Mouse (Mus musculus): ENCODE measurements at regions not wholly inside any gene's neighbourhood (a gene's known extent, or its start where the extent isn't known, plus 50 kb on each side); places are given as distances from the start of the nearest gene placed in this dataset.
"Not testable (repeated sequence)": the region's sequence is repeated elsewhere in the genome, so short reads cannot be mapped to it uniquely, and the experiment has no call there.

DNA sequence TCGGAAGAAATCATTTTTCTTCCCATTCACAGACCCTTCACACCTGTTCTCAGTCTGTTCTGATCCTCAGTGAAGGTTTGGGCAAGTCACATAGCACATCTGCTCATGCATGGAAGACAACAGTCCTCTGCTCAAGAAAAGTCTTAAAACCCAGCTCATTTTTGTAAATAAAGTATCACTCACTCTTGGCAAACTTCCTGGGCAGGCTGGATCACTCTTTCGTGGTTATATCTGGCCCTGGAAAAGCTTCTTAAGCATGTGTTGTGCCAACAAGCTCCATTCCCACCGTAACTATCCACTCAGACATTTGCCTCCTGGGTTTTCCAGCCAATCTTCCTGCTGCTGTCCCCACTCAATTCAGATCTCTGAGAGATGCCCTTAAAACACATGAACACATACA lies 103.2 kb upstream of the Cep85l start:
- DNase-seq (ENCODE audit: extremely low spot score in 1 of 2, low spot score in 1 of 2) = no peak

DNA sequence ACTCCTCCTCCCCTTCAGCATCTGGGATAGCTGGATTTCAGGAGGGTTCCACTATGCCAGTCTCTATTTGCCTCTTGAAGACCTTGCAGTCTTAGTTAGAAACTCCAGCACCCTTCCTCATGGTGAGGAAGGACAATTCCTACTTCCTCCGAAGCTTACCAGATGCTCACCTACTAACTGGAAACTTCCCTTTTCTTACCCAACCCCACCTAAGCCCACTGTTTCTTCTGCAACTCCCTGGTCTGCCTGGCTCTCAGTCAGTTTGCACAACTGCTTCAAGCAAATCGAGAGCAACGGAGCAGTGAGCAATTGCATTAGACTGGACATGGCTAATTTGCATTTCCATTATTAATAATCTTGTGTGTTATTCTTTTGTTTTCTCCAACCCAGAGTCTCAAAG lies 90.5 kb upstream of the Cep85l start:
- DNase-seq (ENCODE audit: extremely low spot score in 1 of 2, low spot score in 1 of 2) = no peak

DNA sequence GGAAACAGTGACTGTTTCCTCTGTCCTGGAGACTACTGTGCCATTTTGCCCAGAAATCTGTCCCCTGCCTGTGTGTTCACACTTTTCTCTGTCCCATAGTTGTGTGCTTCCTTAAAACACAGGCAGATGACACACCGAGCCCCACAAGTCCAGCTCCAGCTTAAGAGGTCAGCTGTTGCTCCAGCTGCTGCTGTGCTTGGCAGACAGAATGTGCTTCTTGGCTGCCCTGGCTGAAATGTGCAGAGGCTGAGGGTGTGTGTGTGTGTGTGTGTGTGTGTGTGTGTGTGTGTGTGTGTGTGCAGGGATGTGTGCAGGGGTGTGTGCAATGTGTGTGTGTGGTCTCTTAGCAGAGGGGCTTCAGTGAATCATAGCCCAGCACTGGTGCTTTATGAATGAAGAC lies 89.9 kb upstream of the Cep85l start:
- no peak for DNase-seq (ENCODE audit: extremely low spot score in 1 of 2, low spot score in 1 of 2)

DNA sequence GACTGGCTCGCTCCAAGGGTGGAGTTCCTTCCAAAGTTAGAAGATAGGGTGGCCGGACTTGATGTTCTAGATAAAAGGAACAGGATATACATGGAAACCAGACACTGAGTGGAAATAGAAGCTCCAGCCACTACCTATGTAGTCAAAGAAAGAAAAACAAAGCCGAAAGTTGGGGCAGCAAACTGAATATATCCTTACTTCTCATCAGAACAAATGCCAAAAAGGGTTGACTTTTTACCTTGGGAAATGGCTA lies 88.5 kb upstream of the Cep85l start:
- no peak for DNase-seq (ENCODE audit: extremely low spot score in 1 of 2, low spot score in 1 of 2)

DNA sequence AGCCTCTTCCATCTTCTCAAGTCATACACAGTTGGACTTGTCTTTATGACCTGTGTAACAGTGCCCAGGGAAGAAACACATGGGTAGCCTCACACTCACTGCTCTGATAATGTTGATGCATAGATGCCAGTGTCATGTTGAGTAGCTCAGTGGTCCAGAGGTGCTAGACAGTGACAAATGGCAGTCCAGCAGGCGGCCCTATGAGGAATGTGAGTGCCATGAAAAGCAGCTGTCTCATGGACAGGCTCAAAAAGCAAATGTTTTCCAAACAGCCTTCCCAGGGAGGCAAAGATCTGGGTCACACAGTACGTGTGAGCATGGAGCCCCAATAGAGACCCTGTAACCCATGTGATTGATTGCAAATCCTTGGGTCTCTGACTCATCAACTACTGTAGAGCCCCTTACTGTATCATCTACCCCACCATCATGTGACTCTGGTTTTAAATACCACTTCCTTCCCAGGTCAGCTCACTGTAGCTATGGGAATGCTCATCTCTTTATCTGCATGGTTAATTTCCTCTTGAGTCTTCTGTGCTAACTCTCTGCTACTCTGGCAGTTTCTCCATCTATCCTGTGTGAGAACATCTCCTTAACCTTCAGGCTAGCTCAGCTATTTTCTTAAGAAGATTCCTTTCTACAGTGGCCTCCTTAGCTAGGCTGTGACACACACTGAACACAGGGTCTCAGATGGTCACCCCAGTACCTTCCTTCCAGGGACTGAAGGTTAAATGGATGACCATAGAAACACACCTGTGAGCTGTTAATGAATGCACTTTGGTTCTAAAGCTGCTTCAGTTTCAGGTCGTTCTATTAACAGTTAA lies 87.9 kb upstream of the Cep85l start:
- DNase-seq (ENCODE audit: extremely low spot score in 1 of 2, low spot score in 1 of 2) = no peak

DNA sequence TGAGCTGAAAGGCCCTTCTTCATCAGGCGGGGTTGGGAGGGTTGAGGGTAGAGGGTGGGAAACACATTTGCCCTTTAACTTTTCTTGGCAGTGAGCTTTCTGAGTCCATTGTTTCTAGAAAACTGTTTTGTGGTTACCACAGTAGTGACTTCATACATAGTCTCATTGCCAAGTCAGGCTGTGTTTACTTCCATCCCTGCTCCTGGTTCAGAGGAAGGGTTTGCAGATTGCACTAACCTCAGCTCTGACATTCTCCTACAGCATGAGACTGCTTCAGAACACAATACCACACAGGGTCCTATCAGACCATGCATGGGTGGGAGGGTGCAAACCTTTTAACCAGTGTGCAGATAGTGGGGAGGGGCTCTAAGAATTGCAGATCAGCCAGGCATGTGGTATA lies 87.1 kb upstream of the Cep85l start:
- no peak for DNase-seq (ENCODE audit: extremely low spot score in 1 of 2, low spot score in 1 of 2)

DNA sequence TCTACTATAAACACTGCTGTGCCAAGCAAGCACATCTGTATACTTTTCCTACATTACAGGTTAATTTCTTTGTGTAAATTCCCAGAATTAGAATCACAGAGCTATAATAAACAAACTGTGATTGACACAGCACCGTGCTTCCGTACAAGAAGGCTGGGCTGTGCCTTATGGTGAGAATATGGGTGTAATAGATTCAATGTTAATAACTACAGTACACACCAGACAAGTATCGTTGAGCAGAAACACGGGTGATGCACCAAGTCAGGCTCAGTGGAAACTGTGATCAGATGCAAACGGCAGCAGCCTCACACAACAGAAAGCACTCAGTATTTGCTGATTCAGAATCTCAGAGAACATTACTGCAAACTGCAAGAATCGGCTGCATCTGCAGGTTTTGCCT lies 86.5 kb upstream of the Cep85l start:
- DNase-seq (ENCODE audit: extremely low spot score in 1 of 2, low spot score in 1 of 2) = no peak

DNA sequence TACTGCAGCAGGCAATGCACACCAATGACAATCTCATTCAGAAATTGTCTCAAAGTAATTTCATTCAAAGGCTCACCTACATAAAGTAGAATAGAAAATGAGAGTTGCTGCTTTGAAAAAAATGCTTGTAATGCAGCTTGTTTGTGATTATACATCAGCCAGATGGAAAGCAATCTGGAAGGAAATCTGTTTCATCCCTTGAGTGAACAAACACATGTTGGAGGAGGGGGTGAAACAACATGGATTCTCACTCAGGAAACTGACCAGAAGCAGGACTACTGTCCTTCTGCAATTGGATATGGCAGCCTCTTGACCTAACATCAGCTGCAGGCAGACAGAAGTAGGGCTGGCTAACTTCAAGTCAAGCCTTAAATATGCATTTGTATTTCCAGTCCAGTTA lies 84.8 kb upstream of the Cep85l start:
- peak in 1 of 2 experiments; percentile 7 for DNase-seq (ENCODE audit: extremely low spot score in 1 of 2, low spot score in 1 of 2)

DNA sequence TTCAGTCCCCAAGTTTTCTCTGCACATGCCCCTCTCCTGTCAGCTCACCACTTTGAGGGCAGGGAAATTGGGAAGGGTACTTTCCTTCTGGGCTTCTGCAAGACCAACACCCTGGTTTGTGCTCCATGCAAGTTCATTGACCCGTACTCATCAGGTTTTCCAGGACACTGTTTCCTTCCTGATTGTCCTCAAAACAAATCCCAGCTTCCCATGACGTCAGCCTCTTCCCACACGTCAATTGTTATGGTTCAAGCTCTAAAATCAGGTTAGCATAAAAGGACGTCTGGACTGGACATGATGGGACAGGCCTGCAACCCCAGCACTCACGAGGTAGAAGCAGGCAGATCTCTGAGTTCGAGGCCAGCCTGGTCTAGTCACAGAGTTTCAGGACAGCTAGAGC lies 84.3 kb upstream of the Cep85l start:
- DNase-seq (ENCODE audit: extremely low spot score in 1 of 2, low spot score in 1 of 2) = no peak

DNA sequence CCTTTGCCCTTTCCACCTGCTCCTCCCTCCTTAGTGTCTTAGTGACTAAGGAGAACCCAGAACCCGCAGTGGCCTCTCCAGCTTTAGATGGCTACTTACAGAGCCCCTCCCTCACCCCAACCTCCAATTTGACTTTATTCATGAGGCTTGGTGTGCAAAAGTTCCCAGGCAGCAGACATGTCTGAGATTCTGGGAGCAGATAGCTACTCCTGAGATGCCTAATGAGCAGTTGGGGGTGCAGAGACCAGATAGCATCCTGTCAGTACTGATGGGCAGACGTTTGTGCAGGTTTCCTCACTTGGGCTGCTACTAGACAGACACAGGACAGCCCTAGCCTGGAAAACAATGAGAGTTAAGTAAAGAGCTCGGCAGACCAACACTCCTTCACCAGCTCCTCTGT lies 83.7 kb upstream of the Cep85l start:
- no peak for DNase-seq (ENCODE audit: extremely low spot score in 1 of 2, low spot score in 1 of 2)

DNA sequence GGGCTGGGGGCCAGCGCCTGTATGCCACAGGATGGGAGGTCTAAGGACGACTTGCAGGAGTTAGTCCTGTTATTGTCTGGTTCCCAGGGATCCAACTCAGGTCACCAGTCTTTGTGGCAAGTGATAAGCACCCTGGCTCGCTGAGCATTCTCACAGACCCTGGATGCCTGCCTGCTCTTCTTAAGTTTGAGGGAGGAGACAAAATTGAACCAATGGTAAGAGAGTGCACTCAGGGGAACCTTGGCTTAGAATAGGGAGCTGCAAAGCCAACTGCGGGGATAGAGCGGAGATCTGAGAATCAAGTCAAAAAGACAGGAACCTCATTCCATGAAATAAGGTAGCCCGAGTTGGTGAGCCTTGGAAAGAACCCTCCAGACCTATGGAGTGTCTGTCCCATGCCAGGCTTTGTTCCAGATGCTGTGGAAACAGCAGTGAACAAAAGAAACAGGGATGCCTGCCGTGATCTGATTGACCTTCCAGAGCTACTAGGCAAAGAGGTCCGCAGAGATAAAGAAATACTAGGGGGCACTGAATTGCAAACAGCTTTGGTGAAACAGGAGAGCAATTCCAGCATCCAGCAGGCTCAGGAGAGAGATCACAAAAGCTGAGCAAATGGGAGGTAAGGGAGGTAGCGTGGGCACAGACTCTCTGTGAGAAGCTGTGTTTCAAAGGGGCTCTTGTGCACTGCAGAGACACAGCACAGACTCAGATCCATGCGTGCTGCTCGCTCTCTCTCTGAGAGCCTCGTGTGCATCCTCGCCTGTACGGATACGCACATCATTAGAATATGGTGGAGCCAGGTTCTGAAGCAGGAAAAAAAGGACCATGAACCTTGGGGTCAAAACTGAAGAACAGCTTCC lies 82.9 kb upstream of the Cep85l start:
- peak in 1 of 2 experiments; percentile 30 for DNase-seq (ENCODE audit: extremely low spot score in 1 of 2, low spot score in 1 of 2)

DNA sequence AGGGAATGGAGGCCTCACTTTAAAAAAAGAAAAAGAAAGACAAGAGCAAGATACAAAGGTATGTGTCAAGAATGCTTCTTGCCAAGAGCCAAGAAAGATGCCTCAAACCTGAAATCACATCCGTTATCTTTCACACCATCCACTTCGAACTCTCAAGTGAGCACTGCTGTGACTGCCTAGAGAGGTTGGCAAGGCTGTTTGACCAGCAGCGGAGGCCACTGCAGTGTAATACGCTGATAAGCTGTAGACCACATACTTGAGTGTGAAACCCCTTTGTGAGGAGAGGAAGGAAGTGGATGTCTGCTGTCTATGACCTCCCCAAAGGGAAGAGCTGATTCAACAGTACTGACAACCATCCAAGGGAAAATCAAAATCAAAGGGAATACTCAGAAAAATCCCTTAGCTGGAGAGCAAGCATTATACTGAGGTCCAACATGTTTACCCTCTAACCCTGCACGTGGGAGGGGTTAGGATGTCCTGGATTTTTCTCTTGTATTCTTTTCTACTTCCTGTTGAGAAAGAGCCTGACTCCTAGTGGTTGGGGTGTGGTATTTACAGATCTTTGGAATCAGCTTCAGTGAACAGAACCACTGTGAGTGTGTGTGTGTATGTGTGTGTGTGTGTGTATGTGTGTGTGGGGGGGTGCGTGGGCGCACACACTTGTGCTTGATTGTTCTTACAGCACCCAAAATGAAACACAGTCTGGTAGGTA lies 81.5 kb upstream of the Cep85l start:
- DNase-seq (ENCODE audit: extremely low spot score in 1 of 2, low spot score in 1 of 2) = no peak

DNA sequence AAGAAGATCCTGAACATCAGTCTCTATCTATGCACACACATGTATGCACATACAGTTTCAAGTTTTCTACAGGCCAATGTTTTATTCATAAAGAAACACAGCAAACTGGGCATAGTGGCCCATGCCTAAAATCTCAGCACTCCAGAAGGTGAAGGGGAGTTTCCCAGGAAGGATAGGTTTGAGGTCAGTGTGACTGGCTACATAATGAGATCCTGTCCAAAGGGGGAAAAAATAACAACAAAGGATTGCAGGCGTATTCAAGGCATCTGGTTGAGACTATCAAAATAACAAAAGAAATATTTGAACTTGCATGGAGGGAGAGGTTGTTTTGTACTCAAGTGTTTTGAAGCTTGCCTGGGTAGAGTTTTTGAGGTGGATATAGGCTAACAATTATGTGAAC lies 80.0 kb upstream of the Cep85l start:
- DNase-seq (ENCODE audit: extremely low spot score in 1 of 2, low spot score in 1 of 2) = not testable (repeated sequence)

DNA sequence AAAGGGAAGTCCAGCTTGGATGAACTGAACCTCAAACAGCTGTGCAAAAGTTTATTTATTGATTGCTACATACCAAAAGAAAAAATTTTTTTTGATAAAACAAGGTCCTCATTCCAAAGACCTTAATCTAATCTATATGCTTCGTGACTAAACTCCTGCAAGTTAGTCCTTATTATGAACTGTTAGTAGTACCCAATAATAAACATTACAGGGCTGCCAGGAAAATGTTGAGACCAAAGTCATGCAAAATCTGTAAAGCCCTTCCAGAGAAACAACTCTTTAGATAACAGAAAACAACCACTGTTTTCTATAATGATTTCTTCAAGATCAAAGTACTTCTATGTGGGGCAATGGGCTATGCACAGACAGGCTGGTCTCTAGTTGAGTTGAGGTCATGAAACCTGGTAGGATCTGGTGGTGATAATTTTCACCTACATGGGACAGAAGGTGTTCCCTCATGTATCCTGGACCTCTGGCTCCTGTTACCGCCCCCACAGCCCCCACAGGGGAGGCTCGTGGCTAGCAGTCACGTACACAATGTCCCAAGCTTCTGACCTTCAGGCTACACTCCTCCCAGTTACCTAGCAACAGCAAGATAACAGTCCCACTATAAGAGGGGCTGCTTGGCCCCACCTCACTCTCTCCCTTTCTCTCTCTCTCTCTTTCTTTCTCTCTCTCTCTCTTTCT lies 76.4 kb upstream of the Cep85l start:
- DNase-seq (ENCODE audit: extremely low spot score in 1 of 2, low spot score in 1 of 2) = no peak

DNA sequence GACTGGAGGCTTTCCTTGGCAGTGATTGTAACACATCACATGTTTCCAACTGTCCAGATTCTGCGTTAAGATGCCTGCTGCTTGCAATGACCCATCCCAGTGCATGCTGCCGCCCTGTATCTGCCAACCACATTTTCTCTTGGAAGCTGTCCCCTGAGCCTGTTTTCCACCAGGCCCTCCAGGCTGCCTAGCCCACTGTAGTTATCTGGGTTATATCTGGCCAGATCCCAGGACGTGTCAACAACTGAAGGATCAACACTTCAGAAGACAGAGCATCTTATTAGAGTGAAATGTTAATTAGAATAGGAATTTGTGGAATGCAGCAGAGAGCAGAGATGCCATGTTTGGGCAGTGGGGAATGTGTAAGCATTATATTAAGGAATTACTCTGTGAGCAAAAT lies 65.0 kb upstream of the Cep85l start:
- DNase-seq (ENCODE audit: extremely low spot score in 1 of 2, low spot score in 1 of 2) = no peak

DNA sequence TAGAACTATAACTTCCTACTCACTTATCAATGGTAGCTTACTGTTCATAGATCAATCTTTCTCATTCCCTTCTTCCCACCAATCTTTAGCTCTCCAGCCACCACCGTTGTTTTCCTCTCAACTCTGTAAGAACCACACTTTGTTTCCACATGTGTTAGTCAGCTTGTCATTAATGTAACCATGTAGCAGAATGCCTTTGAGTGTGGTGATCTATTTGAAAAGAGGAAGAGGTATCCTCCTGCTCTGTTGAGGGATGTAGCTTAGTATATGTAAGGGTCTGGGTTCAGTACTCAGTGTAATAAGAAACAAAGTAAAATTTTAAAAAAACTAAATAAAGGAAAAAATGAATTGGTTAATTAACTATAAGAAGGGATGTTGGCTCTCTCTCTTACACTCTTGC lies 63.7 kb upstream of the Cep85l start:
- no peak for DNase-seq (ENCODE audit: extremely low spot score in 1 of 2, low spot score in 1 of 2)

DNA sequence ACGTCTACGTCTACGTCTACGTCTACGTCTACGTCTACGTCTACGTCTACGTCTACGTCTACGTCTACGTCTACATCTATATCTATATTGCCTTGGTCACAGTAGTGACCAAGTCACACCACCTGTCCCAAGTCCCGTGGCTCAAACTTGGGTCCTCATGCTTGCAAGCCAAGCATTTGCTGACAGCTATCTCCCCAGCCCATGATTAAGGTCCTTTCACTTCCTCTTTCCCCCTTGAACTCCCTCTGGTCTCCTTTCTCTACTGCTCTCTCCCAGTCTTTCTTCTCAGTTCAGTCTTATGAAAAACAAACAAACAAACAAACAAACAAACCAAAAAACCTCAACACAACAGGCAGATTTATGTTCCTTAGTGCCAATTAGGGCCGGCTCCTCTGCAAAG lies 63.2 kb upstream of the Cep85l start:
- DNase-seq (ENCODE audit: extremely low spot score in 1 of 2, low spot score in 1 of 2) = no peak

DNA sequence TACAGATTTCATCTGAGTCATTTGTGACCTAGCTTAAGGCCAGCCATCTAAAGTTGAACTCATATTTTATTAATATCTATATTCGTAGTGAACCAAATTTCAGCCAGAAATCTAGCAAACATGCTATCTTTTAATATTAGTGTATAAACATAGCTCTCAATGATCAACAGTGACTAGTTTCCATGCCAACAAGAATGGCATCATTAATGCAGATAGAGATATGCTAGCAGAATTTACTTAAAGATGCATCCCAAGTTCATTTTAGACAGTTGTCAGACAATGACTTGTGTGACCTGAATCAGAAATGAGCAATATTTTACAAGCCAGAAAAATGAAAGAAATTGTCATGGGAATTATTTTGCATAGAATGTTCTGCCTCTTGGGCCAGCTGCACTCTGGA lies 60.5 kb upstream of the Cep85l start:
- no peak for DNase-seq (ENCODE audit: extremely low spot score in 1 of 2, low spot score in 1 of 2)

DNA sequence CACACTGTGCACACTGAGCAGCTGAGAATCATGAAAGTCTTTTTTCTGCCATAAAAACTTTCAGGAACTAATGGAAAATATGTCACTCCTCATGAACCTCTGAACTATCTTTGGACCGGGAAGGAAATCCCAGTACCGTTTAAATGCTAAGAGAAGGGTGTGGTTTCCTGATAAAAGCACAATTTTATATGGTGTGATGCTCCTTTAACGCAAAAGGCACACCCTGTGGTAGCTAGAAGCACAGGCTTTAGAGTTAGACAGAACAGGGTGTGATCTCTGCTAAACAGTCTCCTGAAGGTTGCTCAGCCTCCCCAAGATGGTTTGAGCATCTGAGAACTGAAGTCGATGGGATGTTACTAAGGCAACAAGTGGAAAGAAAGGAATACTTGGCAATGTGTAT lies 58.6 kb upstream of the Cep85l start:
- DNase-seq (ENCODE audit: extremely low spot score in 1 of 2, low spot score in 1 of 2) = no peak

DNA sequence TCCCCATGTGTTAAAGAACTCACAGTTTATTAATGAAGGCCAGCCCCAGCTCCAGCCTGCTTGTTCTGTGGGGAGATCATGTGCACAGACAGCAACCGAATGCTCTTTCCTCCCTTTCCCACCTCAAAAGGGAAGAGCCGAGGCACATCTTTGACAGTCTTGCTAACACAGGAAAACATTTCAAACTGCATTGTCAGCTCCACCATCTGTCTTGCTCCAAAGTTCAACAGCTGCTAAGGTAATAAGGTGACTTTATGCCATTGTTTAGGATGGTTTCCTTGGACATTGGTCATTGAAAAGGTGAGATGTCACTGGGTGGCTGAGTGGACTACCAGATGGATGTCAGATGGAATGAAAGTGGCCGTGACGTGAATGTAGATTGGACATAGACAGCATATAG lies 58.0 kb upstream of the Cep85l start:
- no peak for DNase-seq (ENCODE audit: extremely low spot score in 1 of 2, low spot score in 1 of 2)

DNA sequence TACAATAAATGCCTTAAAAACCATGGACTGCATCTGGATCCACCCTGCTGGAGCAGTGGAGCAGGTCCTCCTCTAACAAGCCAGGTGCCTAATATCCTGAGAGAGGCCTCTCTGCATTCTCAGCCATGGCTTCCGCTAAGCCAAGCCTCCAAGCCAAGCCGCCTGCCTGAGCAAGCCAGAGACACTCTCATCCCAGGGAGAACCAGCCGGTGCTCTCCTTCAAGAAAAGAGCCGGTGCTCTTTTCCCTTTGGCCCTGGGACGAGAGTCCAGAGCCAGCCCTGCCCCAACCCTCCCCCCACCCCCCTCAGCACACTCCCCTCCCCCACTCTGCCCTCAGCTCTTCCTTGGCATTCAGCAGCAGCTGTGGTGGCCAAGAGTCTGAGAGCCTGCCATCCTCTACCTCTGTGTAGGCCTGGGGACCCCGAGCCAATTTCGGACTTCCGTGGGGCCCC lies 56.3 kb upstream of the Cep85l start:
- no peak for DNase-seq (ENCODE audit: extremely low spot score in 1 of 2, low spot score in 1 of 2)

All from frontal cortex, adult 2 months (tissue).